Mouse (Mus musculus): ENCODE measurements at regions not wholly inside any gene's neighbourhood (a gene's known extent, or its start where the extent isn't known, plus 50 kb on each side); places are given as distances from the start of the nearest gene placed in this dataset.
"Not testable (repeated sequence)": the region's sequence is repeated elsewhere in the genome, so short reads cannot be mapped to it uniquely, and the experiment has no call there.

DNA sequence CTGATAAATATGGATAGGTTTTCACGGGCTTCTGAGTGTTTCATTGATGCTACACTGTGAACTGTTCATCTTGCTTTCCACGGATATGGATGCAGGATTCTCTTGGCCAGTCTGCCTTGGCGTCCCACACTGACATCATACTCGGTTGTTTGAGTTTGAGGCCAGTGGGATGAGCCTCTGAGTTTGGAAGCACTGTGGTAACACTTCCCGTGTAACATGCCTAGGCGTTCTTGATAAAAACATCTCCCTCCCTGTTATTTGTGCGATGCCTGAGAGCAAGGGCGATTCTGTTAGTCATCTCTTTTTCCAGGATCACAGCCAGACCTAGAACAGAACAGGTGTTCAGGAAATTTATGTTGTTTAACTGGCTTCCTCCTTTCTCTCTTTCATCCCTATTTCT is 482.5 kb upstream of the Id2 start:
- peak; percentile 47 for DNase-seq

DNA sequence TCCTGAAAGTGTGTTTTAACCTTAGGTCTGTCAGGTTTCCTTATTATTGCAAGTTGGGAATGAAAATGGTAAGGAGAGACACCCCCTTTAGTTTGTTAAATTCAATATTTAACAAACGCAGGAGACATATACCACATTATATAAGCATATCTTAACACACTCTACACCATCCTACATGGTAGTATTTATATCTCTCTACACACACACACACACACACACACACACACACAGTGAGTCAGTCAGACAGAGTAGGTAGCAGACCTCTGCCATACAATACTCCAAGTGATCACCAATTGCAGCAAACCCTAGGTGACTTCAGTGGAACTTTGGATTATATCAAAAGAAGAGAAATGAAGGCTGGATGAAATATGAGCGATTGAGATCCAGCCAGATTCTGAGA is 468.2 kb upstream of the Id2 start:
- DNase-seq = no peak

DNA sequence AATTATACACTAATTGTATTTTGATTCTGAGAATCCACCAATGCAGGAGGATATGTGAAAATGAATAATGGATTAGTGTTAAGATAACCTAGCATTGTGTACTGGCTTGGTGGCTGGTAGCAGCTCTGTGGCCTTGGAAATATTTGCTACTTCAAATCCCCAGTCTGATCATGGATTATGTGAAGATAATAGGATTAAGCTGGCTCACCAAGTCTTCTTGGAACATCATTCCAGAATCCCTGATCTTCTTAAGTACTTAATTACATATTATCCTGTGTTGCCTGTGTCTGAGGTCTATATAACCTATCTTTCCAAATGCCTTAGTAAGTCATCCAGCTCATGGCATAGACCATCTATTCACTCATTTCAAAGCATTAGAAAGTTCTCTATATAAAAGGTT is 462.7 kb upstream of the Id2 start:
- DNase-seq = no peak

DNA sequence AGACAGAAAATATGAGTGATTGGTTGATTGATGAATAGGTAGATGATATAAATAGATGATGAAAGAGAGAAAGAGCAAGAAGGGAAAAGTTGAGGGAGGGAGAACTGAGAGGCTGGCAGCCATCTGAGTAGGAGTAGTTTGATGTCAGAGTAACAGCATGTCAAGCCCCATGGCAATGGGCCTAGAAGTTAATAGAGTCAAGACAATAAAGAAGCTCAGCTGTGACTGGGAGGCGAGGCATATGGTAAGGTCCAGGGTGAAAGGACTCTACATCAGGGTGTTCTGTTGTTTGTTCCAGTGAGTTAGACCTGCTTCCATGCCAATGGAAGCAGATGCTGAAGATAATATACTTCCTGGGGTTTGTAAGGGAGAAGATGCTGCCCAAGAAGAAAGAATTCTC is 456.7 kb upstream of the Id2 start:
- no peak for DNase-seq

DNA sequence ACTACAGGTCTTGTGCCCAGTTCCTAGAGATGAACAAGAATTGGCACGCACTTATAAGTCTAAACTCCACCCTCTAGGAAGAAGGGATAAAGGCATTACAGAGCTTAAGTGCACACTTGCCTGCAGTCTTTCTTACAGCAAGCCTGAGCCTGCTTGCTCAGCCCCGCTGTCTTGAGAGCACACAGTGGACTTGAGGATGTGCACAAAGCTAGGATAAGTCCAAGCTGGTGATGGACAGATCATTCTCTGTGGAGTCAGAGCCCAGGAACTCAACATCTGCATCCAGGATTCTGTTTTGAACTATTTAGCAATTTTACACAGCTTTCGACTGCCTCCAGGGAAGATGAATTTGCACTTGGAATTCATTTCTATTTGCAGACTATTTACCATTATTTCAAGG is 452.8 kb upstream of the Id2 start:
- DNase-seq = no peak

DNA sequence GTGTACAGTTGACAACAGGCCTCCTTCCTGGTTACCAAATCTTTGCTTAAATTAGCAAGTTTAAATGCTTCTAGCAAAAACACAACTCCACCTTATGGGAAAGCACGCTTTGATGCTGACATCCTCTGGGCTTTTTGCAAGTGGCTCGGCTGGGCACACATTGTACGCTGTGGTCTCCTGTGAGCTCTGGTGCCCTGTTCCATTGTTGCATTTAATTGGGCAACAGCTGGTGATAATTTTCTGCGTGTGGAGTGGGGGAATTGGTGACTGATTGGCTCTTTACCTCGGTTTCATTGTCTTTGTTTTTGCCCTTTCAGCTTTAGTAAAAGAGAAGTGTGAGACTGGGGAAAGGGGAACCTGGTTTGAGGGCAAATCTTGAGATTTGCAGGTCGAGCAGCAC is 447.3 kb upstream of the Id2 start:
- no peak for DNase-seq

DNA sequence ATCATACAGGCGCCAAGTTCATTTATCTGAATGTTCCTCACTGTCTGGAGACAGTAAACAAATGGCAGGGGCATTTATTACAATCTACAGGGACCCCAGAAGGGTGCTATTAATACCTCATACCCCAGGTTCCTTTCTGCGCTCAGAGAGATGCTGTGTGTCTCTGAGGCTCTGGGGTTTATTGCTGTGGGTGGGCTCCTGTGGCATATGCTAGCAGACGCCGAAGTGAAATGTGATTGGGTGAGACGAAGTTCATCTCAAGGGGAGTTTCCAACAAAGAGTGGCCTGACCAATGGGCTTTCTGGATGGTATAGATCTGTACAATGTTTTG is 437.6 kb upstream of the Id2 start:
- no peak for DNase-seq

DNA sequence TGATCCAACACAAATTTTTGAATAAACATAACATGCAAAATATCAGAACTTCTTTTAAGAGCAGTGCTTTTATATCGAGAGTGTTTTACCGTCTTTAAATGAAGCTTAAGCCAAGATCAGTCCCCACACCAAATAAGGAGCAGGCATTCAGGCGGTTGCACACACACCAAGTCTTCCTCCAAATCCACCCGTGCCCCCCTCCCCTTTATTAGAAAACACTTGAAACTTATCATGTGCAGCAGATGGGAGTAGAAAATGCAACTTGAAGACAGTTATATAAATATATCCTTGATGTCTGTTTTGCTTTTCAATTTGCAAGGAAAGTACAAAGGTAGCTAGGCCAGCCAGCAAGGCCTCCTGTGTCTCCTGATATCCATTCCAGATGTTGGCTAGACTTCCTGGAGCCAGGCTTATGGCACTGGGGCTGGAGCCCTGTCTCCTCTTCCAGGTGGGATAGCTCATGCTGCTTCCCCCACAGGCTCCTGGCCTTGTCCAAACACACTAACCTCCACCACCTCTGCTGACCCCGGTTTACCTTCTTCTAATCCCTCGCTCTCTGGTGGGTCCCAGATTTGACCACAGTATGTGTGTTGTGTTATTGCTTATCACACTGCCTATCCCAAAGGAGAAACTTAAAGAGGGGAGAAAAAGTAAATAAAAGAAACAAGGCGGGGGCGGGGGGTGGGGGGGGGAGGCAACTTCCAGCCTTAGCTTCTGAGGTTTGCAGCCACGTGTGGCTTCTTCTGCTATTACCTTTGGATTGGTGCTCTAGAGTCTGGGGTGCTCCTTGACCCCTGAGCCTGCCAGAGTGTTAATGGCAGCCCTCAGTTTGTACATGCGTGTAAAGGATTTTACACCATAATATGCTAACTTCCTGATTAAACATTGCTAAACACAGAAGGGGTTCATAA is 437.0 kb upstream of the Id2 start:
- no peak for DNase-seq

DNA sequence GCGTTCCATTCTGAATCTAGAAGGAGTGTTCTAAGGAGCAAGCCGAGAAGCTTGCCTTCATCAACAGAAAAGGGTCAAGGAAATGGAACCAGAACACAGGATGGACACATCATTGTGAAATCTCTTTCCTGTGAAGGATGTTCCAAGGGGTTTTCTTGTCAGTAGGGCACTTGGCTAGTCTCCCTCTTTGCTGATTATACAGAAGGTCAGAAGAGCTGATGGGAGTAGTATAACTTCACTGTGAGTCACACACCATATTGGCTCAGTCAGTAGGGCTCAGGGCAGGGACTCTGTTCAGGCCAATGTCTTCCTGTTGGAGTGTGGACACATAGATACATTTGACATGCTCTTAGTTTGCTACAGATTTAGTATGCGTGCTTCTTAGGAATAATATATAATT is 433.5 kb upstream of the Id2 start:
- DNase-seq = no peak

DNA sequence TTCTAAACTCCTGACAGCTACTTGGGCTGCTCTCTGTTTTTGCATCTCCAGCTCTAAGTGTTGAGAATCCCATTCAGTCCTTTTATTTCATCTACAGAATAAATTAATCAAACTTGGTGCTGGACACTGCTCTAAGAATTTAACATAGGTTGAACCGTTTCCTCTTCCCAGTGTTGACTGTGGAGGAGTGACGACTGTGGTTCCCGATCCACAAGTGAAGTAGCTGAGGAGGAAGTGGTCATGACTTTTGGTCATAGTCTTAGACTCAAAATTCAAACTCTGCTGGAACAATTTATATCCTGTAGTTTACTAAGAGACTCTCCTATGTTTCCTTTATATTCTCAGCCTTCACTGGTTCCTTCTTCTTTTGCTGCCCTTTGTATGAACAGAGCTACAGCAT is 432.6 kb upstream of the Id2 start:
- DNase-seq = no peak

DNA sequence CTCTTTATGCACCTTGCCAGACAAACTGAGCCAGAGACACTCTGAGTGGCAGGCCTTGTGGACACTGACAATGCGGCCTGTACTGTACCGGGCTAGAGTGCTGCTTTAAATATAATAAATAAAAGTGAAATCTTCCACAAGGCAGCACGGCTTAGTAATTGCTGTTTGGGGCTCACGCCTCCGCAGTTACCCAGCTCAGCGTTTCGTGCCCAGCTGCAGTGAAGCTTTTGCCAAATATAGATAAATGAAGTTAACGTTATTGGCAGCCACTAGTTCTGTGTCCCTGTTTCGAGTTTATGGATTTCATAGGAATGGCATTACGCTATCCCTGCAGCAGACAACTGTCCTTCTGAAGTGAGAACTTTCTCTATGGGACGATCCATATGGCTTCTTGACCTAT is 429.7 kb upstream of the Id2 start:
- DNase-seq = no peak

DNA sequence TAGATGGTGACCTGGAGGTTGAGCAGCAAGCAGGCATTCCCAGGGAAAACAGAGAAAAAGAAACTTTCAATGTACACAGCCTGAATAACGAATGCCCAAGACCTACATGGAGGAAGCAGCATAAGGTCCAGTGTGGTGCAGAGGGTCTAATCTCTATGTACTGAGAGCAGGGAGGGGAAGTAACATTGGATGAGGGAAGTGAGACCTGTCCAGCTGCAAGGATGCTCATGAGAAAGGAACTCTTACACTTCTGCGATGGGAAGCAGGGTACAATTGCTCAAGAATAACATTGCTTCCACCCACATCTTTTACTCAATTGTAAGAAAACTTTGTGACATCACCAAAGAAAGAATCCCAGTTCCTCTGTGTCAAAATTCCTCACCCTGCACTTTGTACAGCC is 419.8 kb upstream of the Id2 start:
- no peak for DNase-seq

DNA sequence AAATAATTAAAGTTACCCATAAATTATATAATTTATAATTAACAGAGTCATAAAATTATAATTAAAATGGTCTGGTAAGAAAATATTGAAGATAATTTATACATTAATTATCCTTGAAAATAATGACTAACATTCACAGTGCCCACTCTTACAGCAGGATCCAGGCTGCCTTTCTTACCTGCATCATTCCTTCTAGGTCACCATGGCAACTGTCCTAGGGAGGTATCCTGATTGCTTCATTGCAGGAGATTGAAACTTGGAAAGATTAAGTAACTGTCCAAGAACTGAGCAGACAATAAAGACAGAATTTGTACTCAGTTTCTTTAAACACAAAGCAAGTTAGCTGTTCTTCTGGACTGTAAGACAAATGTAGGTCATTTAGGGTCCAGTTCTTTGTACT is 416.7 kb upstream of the Id2 start:
- DNase-seq = no peak

DNA sequence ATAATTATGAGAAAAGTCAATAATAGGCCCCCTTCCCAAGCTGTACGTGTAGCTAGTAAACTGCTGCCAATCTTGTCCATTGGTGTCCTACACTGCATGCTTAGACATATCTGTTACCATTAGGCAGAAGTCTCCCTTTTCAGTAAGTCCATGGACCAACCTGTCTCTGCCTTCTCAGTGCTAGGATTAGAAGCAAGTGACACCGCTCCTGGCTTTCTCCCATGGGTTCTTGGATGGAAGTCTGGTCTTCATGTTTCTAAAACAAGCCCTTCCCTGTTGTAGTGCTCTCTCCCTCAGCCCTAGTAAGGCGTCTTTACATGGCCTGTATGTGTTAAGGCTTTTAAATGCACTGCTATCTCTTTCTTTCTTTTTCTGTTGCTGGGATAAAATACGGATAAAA is 412.7 kb upstream of the Id2 start:
- no peak for DNase-seq

DNA sequence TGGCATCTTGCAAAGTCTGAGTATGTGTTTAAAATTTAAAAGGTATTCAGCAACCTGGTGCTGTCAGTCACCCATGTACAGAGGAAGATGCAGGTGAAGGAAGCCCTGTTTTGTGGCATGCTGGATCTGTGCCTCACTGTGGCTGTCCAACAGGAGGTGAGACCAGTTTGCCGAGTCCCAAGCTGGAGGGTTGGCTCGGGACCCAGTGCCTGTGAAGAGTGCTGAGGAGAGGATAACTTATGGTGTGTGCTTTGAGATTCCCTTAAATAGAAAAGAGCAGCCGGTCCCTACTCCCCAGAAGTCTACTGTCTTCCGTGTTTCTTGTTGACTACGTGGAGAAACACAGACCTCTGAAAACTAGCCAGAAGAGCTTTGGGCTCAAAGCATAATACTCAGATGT is 396.3 kb upstream of the Id2 start:
- peak; percentile 34 for DNase-seq

DNA sequence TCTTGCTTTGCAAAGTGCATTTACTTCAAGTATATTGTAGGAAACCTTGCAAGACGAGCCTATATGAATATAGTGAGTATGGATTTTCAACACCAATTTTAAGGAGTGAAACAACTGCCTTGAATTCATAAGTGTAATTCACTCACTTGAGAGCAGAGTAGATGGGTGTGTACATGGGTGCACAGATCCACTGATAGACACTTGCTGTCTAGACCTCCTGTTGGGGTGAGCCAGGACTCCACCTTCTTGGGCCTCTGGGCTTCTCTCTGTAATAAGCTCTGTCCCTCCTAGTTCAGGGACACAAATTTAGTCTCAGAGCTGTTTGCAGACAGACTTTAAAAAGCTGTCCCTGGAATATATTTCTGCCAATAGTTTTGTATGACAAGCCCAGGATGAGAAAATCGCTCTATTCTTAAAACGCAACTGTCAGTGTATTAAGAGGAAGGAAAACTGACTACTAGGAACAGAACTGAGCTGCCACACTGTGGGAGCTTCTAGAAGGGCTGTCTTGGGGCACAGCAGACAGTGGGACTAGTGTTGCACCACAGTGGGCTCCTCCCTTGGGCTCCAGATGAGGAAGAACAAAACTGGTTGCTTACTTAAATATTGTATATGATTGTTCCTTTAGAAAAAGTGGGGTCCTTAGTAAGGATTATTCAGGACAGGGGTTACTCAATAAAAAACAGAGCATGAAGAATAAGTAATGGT is 395.7 kb upstream of the Id2 start:
- DNase-seq = no peak

DNA sequence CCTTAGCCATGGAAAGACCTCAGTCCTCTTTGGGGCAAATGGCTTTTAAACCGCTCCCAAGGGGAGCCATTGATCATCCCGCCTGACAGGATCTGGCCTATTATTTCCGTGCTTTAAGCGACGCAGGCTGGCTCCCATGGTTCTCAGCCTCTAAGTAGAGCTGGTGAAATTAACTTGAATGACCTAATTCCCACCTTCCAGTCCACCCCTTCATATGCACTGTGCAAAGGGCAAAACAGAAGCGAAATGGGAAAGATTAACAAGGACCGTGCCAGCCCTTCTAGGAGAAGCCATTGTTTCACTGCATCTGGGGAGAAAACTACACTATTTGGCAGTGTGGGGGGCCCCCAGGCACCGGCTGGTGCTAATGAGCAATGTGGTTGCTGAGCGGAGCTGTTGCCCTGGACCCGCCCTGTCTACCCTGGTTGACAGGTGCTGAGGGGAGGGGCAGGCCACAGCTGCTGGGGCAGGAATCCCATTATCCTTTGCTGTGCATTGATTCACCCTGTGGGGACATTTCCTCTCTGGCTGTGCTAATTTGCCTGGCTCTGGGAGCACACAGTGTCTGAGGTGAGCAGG is 378.3 kb upstream of the Id2 start:
- no peak for DNase-seq

DNA sequence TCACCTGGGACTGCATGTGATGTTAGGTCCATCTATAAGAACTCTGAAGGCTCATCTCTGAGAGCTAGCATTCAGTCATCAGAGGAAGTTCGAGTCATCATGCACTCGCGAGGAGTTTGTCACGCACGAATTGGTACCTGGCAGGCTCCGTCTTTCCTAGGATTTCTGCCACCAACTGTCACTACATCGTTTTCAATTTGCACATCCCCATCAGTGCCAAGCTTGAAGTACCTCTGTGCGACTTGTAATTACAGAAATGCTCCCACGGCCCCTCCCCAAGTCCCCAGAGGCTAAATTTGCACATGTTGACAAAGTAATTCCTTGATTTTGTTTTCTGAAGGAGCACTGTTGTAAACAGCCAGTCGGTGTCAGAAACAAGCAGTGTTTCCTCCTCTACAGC is 372.2 kb upstream of the Id2 start:
- peak; percentile 8 for DNase-seq

DNA sequence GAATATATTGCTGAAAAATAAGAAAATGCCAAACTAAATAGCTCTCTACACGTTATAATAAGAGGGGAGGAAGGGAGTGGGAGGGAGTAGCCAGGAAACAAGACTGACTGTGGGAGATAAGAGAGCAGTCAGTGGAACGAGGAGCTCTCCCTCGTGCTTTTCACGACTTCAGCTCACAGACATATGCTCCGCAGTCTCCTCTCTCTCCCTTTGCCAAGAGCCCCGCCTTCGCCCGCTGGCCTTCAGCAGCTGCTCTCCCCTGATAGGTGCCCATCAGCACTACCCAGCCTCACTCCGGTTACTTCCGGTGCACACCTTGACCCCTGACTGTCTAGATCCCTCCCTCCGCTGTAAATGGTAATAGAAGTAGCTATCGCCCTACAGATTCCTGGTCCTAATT is 370.8 kb upstream of the Id2 start:
- DNase-seq = no peak

DNA sequence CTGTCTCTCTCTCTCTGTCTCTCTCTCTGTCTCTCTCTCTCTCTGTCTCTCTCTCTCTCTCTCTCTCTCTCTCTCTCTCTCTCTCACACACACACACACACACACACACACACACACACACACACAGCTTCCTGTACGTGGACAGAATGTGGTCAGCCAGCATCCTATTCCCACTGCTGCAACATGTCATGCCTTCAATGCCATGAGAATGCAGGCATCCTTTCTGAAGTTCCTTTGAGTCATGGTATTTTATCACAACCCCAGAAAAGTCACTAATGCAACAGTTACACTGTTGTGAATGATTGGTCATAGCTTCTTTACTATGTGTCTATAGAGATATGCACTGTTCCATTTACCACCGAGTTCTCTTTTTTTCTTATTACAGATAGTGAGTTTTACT is 365.8 kb upstream of the Id2 start:
- not testable (repeated sequence) for DNase-seq

DNA sequence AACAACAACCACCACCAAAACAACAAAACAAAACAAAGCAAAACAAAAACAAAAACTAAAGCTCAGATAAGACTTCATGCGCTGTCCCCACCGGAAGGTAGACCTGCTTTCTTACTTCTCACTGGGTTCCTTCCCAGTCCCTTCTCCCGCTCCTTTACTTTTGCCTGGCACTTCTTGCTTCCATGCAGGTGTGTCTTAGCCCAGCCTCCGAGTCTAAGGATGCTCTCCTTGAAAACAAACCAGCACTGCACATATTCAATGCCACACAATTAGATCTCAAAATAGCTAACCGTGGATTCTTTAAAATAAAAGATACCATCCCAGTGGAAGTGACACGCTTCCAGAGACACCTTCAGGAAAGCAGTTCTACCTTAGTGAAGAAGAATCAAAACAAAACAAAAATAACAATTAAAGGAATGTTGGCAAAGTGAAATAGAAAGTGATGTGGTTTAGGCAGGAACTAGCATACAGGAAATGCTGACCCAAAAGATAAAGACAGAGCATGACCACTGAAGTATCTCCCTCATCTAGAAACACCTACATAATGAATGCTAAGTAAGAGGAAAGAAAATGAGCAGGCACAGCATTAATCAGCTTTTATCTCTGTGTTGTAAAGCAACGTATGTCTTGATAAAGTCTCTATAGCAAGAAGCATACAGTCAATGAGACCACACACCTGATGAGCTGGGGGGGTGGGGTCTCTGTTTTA is 358.5 kb upstream of the Id2 start:
- no peak for DNase-seq

DNA sequence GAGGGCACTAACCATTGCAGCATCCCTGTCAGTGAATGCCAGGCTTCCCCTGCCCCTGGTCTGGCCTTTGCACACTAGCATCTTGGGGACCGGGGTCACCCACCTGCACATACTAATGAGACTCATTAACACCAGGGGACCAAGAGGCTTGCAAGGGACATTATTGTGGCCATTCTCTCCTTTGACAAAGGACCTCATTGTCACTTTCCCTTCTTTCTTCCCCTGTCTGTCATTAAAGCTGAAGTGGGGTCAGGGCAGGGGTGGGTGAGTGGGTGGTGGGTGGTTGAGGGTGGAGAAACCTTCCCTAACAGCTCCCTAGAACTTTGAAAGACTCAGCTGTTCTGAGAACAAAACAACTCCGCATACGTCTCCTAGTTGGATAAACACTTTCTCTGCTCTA is 356.4 kb upstream of the Id2 start:
- no peak for DNase-seq

DNA sequence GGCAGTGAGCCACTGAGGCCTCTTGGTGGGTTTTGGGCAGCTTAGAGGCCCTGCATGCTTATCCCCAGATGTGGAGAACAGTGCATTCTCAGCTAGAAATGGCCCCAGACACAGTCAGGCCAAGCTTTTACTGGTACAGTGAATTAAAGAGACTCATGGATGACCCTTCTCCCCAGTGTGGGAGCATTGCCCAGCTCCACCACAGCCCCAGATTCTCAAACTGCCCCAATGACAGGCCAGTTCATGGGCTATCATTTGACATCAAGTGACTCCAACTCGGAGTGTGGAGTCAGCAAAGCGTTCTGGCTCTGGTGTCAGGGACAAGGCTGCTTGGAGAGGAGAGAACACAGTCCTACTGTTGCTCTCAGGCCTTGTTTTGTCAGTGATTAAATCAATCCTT is 354.2 kb upstream of the Id2 start:
- no peak for DNase-seq

DNA sequence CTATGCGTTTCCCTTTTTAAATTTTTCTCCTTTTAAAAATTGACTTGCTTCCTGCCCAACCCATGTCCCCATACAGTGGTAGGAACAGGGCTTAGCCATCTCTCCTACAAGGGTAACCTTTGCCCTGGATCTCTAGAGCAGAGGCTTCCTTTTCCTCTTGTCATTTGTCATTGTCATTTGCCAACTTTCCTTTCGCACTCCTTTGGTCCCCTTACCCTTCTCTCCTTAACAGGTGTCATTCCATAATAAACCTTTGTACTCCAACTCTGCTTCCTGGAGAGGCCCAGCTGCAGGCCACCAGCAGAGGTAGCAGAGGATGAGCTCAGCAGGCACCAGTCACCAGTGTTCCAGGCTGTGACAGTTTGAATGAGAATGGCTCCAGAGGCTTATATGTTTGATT is 347.4 kb upstream of the Id2 start:
- no peak for DNase-seq

Data from cerebellum, adult 9-10 months (tissue).